Mouse (Mus musculus): ENCODE measurements around the gene Tpx2. TPM values are rescaled to one million over a fixed set of nuclear protein-coding genes. Genes with fewer than 3 reads are reported as not detected.

The Tpx2 gene
- total RNA-seq, 2 experiments from 2014 or later: 104 to 112 TPM

DNA sequence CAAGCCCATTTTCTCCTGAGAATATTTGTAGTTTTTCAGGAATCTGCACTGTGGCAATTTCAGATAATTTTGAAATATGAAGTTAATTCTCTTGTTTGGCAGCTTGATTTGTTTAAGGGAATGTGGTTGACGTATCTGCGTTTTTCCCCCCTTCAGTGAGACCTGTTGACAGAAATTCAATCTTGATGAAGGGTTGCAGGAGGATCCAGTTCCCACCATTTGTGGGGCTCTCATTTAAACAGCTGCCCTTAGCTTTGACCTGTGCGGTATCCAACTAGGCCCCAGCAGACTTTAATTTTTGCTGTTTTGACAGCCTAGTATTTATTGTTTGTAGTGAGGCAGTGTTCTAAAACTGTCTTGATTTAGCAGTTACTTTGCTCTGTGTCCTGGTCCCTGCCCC, 11.7 kb downstream of the Tpx2 start:
- ATAC-seq (replicated peaks; ENCODE audit: poor library complexity): no peak

GRCm38 (mm10) chr2:152861891-152862290, 14.1 kb downstream of the Tpx2 start:
- ATAC-seq (replicated peaks; ENCODE audit: poor library complexity): no peak

- ATAC-seq (replicated peaks; ENCODE audit: poor library complexity): peak; percentile 64
These were observed 14.9 kb downstream of the Tpx2 start for GRCm38 (mm10) chr2:152862638-152863037.

- no peak for ATAC-seq (replicated peaks; ENCODE audit: poor library complexity)
These were observed 15.6 kb downstream of the Tpx2 start for GRCm38 (mm10) chr2:152863346-152863745.

GRCm38 (mm10) chr2:152878239-152878638, 30.5 kb downstream of the Tpx2 start:
- peak; percentile 68 for ATAC-seq (replicated peaks; ENCODE audit: poor library complexity)

GRCm38 (mm10) chr2:152880898-152881297, 33.1 kb downstream of the Tpx2 start:
- ATAC-seq (replicated peaks; ENCODE audit: poor library complexity): 0 out of 2 replicates have a peak, but pooled peaks have one; percentile 34

DNA sequence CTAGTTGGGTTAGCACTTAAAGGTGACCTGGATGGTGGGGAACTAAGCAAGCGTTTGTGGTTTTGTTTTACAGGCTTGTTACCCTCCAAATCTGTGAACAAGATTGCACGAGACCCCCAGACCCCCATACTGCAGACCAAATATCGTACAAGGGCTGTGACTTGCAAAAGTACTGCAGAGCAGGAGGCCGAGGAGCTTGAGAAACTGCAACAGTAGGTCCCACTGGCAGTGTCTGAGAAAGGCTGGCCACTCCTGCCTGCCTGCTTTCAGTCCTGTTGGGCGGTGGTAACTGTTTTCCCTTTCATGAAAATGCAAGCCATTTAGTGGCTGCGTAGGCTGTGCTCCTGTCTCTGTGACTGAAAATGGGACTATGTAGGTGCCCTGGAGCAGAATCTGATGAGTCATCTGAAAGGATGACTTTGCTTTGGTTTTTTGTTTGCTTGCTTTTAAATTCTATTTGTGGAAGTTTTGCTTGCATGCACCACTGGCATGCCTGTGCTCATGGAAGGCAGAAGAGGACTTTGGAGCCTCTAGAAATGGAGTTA, 36.4 kb downstream of the Tpx2 start:
- ATAC-seq (replicated peaks; ENCODE audit: poor library complexity): no peak

DNA sequence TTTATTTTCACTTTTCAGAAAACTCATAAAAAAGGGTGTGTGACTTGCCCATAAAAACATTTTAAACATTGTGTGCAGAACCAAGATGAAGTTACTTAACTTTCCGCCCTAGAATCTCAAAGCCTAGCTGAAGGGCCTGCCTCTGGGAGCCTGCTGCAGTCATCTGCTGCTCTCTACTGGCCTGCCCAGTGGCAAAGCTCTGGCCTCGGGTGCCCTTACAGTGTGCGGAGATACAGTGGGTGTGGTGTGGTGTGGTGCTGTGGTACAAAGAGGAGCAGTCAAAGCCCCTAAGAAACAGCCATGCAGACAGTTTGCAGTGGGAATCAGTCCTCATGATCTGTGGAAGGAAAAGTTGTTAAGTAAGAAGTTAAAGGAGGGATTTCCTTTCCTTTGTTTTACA, 39.5 kb downstream of the Tpx2 start:
- no peak for ATAC-seq (replicated peaks; ENCODE audit: poor library complexity)

DNA sequence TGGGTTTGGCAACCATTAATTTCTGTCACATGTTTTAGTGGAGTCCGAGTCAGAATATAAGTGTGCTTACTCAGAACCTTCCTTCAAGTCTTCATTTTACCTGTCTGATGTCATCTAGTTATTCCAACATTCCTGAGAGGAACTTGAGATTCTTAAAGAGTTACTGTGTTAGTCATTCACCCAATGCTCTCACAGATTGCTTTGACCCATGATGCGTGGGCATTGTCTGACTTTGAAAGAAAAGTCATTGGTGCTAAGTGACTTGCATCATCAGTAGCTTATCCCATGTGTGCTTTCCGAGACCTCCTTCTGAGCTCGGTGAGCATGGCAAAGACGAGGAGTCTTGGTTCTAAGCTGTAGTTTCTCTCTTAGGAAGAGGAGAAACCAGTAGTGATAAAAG, 41.0 kb downstream of the Tpx2 start:
- no peak for ATAC-seq (replicated peaks; ENCODE audit: poor library complexity)

- no peak for ATAC-seq (replicated peaks; ENCODE audit: poor library complexity)
These were observed 48.1 kb downstream of the Tpx2 start for GRCm38 (mm10) chr2:152895834-152896233.

GRCm38 (mm10) chr2:152896926-152897325, 49.2 kb downstream of the Tpx2 start:
- no peak for ATAC-seq (replicated peaks; ENCODE audit: poor library complexity)

DNA sequence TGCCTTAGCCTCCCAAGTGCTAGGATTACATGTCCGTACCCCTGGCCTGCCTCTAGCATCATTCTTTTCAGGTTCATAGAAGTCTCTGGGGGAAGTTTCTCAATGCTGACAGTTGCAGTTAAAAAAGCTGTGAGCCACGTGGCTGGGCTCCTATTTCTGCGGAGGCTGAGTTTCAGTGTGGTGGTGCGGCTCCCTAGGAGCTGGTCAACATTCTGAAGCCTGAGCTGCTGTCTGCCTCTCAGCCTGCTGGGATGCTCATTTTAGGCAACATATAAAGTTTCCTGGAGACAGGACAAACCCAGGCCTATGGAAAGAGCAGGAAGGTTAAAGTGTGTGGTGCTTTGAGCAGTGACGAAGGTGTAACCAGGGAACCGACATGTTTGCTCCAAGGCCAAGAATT, 51.2 kb downstream of the Tpx2 start:
- ATAC-seq (replicated peaks; ENCODE audit: poor library complexity): no peak

- no peak for ATAC-seq (replicated peaks; ENCODE audit: poor library complexity)
These were observed 53.5 kb downstream of the Tpx2 start for GRCm38 (mm10) chr2:152901296-152901695.

DNA sequence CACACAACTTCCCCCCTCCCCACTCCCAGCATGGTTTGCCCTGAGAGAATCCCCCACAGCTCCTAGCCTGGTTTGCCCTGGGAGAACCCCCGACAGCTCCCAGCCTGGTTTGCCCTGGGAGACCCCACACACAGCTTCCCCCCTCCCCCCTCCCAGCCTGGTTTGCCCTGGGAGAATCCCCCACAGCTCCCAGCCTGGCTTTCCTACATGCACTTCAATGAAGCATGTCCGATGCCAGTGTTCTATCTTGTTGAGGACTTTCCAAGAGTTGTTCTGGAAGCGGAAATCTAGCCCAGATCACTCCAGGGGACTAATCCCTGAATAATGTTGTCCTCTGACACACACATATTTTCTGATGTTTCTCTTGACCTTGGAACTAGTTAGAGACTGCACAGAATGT, 54.9 kb downstream of the Tpx2 start:
- no peak for ATAC-seq (replicated peaks; ENCODE audit: poor library complexity)

- no peak for ATAC-seq (replicated peaks; ENCODE audit: poor library complexity)
These were observed 55.8 kb downstream of the Tpx2 start for GRCm38 (mm10) chr2:152903586-152903985.

- ATAC-seq (replicated peaks; ENCODE audit: poor library complexity): peak; percentile 60
These were observed 56.4 kb downstream of the Tpx2 start for GRCm38 (mm10) chr2:152904127-152904643.

DNA sequence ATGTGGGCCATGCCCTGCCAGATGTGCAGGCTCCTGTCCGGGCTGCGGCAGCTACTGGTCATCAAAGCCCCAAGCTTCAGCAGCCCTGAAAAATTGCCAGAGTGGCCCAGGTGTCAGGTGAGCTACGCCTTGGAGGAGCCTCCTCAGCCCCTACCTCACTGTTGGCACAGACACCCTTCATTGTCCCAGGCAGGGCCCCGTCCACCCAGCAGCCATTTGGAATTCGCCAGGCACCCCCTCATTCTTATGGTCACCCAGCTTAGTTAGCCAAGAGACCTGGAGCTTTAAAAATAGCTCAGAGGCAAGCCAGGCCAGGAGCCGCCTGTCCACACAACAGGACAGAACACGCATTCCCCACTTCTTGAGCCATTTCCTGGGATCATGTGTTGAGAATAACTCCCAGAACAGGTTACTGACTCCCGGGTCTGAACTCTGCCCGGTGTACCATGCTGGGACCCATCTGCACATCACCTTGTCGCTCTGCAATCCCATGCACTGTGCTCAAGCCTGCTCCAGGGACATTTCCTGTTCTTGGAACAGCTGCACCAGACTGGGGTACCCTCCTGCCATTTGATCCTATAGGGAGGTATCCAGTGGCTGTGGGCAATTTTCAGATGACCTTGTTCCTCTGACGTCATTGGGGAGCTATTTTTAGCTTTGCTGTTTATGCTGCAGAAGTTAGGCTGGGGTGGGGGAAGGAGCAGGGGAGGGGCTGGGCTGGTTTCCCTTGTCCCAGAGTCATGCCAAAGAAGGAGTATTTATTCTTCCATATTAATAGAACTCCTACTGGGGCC, 57.5 kb downstream of the Tpx2 start:
- no peak for ATAC-seq (replicated peaks; ENCODE audit: poor library complexity)

DNA sequence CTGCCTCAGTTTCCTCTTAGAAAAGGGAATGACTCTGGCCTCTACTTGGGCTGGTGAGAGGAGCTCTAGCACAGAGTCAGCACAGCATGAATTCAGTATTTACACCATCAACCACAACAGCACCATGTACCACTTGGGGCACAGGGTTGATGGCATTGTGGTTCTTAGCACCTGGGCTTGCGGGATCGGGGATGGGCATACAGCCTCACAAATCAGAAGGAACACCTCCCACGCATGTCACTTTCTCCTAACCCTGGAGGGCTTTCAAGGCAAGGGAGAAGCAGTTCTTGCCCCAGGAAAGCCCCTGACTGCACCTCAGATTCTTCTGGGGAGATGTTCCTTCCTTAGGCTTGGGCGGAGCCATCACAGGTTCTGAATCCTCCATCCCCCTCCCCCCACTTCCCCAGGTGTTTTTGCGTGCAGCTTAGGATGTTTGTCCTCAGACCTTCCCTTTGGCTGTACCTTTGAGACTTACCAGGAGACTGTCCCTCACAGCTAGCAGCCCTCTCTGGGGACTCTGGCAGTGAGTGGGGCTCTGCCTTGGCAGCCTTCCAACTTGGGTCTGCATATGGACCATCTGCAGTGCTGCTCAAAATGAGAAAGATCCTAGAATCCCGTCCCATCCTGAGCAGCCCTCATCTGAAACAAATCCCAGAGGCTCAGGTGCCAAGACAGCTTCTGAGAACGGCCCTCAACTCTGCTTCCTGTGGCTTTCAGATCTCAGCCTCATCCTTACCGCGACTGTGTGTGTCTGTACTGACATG, 58.7 kb downstream of the Tpx2 start:
- no peak for ATAC-seq (replicated peaks; ENCODE audit: poor library complexity)

DNA sequence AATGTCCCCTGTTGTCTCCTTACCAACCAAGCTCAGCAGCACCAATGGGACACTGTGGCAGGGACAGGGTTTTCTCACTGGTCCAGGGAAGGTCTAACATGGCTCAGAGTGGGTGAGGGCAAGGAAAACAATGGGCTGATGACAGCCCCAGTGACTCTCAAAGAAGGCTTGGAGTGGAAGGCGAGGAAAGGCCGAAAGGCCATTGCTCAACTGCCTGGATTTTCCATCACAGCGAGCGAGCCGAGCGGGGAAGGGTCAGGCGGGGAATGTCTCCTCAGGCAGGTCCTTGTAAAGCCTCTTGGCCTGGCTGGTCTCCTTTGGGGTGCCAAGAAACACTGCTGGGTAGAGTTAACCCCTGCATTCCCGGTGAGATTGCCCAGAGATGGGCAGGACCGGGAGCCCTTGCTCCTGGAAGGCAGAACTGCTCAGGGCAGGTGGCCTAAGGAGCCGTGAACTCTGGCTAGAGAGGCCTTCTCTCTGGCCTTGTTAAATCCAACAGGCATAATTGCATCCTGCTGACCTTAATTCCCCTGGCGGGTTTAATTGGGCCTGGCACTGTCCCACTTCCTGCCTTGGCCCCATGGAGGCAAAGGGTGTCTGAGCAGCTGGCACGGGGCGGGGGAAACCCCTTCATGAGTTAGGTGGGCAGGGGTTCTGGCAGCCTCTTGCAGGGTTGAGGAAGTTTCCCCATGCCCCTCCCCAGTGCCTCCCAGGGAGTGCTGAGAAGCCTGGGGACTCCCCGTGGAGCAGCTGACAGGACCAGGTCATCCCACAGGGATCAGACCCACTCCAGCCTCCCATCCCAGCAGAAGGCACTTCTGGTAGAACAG, 59.6 kb downstream of the Tpx2 start:
- no peak for ATAC-seq (replicated peaks; ENCODE audit: poor library complexity)

DNA sequence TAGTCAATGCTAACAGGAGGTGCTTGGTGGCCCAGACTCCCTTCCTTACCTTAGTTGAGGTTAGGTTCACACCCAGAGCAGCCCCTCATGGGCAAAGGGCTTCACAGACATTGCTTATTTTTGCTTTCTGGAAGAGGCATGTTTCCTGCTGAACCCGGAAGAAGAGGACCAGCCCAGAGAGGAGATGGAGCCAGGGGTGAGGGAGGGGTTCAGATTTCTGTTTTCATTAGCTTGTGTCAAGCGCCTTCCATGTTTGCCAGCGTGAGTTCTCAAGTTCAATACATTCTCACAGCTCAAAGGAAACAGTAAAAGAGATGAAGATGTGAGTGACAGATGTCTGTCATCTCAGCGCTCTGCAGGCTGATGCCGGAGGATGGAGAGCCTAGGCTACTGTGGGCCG, 62.1 kb downstream of the Tpx2 start:
- ATAC-seq (replicated peaks; ENCODE audit: poor library complexity): no peak

DNA sequence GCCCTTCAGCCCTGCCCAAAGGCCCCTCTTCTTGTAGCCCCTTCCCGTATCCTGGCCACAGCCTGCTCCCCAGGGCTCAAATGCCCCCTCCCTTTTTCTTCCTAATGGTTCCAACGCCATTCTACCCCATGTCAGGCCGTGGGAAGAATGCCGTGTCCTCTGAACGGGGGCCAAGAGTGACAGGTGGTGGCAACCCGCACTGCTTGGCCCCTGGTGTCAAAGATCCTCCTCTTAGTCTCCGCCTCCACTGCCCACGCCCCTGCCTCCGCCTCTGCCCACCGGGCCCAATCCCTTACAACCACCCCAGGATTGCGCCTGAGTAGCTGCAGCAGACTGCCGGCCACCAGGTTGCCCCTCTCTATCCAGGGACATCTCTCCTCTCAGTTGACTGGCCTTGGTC, 63.3 kb downstream of the Tpx2 start, which contains the start of gene Mylk2:
Gene Mylk2, plus strand, starts transcription at position 322 of the 400 bp plus-strand sequence.
- no peak for ATAC-seq (replicated peaks; ENCODE audit: poor library complexity)

Measured in megakaryocyte progenitor cell, adult 5-6 weeks (primary cell).